Mouse (Mus musculus) kidney, postnatal 0 days (tissue): ENCODE results near the gene Snca. TPM values are rescaled to one million over a fixed set of nuclear protein-coding genes. Genes with fewer than 3 reads are reported as not detected.
A peak's percentile ranks its signal among the peaks of the same experiment; 100 is the strongest.

Experiments used
- ATAC-seq: fragments of 200-750 bp; cut with Nextera tagmentation; replicated peaks from 2 replicates; pipeline ENCODE4 v1.8.0; 2017; ENCODE audit warnings: low read depth, moderate number of reproducible peaks, moderate TSS enrichment, moderate library complexity; ENCODE audit not compliant: low FRiP score
- DNase-seq: peaks from one replicate; pipeline ENCODE4 v3.0.0-alpha.2; 2016; ENCODE audit warnings: low spot score
- H3K27ac ChIP-seq: fragments of 300-500 bp; sonication (generic); 2 replicates; pipeline ENCODE4 v1.5.1; 2014; ENCODE audit warnings: mild to moderate bottlenecking
- H3K27me3 ChIP-seq: fragments of 300-500 bp; sonication (generic); 2 replicates; pipeline ENCODE4 v1.6.1; 2014; ENCODE audit warnings: low read length, mixed read lengths; ENCODE audit not compliant: insufficient read depth
- H3K36me3 ChIP-seq: fragments of 300-500 bp; sonication (generic); 2 replicates; pipeline ENCODE4 v1.6.1; 2014; ENCODE audit warnings: low read length, mixed read lengths; ENCODE audit not compliant: insufficient read depth
- H3K4me1 ChIP-seq: fragments of 300-500 bp; sonication (generic); replicated peaks from 2 replicates; pipeline ENCODE4 v1.6.1; 2014; ENCODE audit warnings: antibody characterized with exemption, low read length, mixed read lengths; ENCODE audit not compliant: insufficient read depth
- H3K4me2 ChIP-seq: fragments of 300-500 bp; sonication (generic); 2 replicates; pipeline ENCODE4 v1.6.1; 2014; ENCODE audit warnings: mild to moderate bottlenecking, low read length, moderate library complexity, mixed read lengths
- H3K4me3 ChIP-seq: fragments of 300-500 bp; sonication (generic); replicated peaks from 2 replicates; pipeline ENCODE4 v1.5.1; 2014; ENCODE audit warnings: low read depth, low read length
- H3K9ac ChIP-seq: fragments of 300-500 bp; sonication (generic); 2 replicates; pipeline ENCODE4 v1.6.1; 2014; ENCODE audit warnings: low read depth, low read length
- H3K9me3 ChIP-seq: fragments of 300-500 bp; sonication (generic); replicated peaks from 2 replicates; pipeline ENCODE4 v1.6.1; 2016; ENCODE audit warnings: low read length, inconsistent platforms, mixed read lengths
- CTCF ChIP-seq: IDR thresholded peaks from 2 replicates; pipeline ENCODE4 v1.5.1; 2016; ENCODE audit warnings: antibody characterized with exemption, low read depth, mild to moderate bottlenecking, moderate library complexity
- WGBS: fragments of 180-500 bp; shearing (Covaris S2); extraction: QIAGEN DNeasy Blood & Tissue Kit; methylation state at CpG from one replicate; pipeline ENCODE4 v1.1.7; 2014; 5-methylcytosine and 5-hydroxymethylcytosine counted together
- polyA plus RNA-seq: library from polyadenylated mRNA; unstranded; fragments of >200 nt; fragmentation: Nextera tagmentation; extraction: Ambion mirVana; gene quantifications from 2 replicates; pipeline ENCODE4 v1.2.1, GENCODE M21; 2015

Gene Snca
- 8.2 and 8.7 TPM in 2 replicates for polyA plus RNA-seq

GRCm38 (mm10) chr6:60829282-60829891, at the start of gene Snca:
Gene Snca (minus strand): TSS chr6:60829855.
- no peaks in the 10 kb centered on the region for H3K36me3 ChIP-seq
- peaks cover 6% of the 10 kb centered on the region; the same call in 1 of the 2 replicates for H3K4me1 ChIP-seq
- 1% methylated on average over 14 of the region's 14 CpGs for WGBS
- no peak for TF ChIP-seq CTCF
- peak; percentile 31 for DNase-seq
- H3K9ac ChIP-seq: peak within 1 kb of the TSS; percentile 50
- H3K27me3 ChIP-seq: no peaks in the 10 kb centered on the region
- peak within 1 kb of the TSS; percentile 35 for H3K4me3 ChIP-seq
- peak within 1 kb of the TSS; percentile 91 for H3K4me2 ChIP-seq
- no peak within 1 kb of the TSS for H3K27ac ChIP-seq
- no peaks in the 10 kb centered on the region for H3K9me3 ChIP-seq
- ATAC-seq: 0 out of 2 replicates have a peak, but pooled peaks have one; percentile 21

- Histone ChIP-seq H3K36me3 (no peaks in the 10 kb centered on the region), H3K4me2 (no peak overlapping the region), H3K4me1 (no peaks in the 10 kb centered on the region), H3K4me3 (no peak overlapping the region), H3K27ac (no peak overlapping the region), H3K27me3 (no peaks in the 10 kb centered on the region), H3K9ac (no peak overlapping the region), H3K9me3 (no peaks in the 10 kb centered on the region)
- DNase-seq (no peak), ATAC-seq (no peak)
- no peak for TF ChIP-seq CTCF
- WGBS: 87% methylated on average over 1 of the region's 1 CpGs
These were observed 40.5 kb upstream of the Snca start for GRCm38 (mm10) chr6:60870126-60870525.

- no peak for DNase-seq
- no peak overlapping the region for H3K27ac ChIP-seq
- no peak overlapping the region for H3K4me2 ChIP-seq
- no peak overlapping the region for H3K4me3 ChIP-seq
- H3K36me3 ChIP-seq: no peaks in the 10 kb centered on the region
- H3K4me1 ChIP-seq: no peaks in the 10 kb centered on the region
- TF ChIP-seq CTCF: no peak
- 70% methylated on average over 2 of the region's 2 CpGs for WGBS
- no peak overlapping the region for H3K9ac ChIP-seq
- H3K27me3 ChIP-seq: no peaks in the 10 kb centered on the region
- no peaks in the 10 kb centered on the region for H3K9me3 ChIP-seq
- no peak for ATAC-seq
These were observed 26.9 kb upstream of the Snca start for GRCm38 (mm10) chr6:60856599-60856998.

GRCm38 (mm10) chr6:60851690-60852089, 22.0 kb upstream of the Snca start:
- TF ChIP-seq CTCF: no peak
- no peak overlapping the region for H3K27ac ChIP-seq
- ATAC-seq: no peak
- H3K36me3 ChIP-seq: no peaks in the 10 kb centered on the region
- WGBS: 90% methylated on average over 2 of the region's 2 CpGs
- no peaks in the 10 kb centered on the region for H3K9me3 ChIP-seq
- no peaks in the 10 kb centered on the region for H3K27me3 ChIP-seq
- H3K4me3 ChIP-seq: no peak overlapping the region
- no peak overlapping the region for H3K9ac ChIP-seq
- no peak overlapping the region for H3K4me2 ChIP-seq
- no peaks in the 10 kb centered on the region for H3K4me1 ChIP-seq
- DNase-seq: no peak

- ATAC-seq (peak; percentile 82), DNase-seq (peak; percentile 34)
- WGBS: 1% methylated on average over 34 of the region's 35 CpGs
- Histone ChIP-seq H3K4me3 (peak overlapping the region; percentile 35), H3K4me2 (peak overlapping the region; percentile 91), H3K27ac (no peak overlapping the region), H3K4me1 (peaks cover 6% of the 10 kb centered on the region; the same call in 1 of the 2 replicates), H3K9me3 (no peaks in the 10 kb centered on the region), H3K9ac (peak overlapping the region; percentile 50), H3K27me3 (no peaks in the 10 kb centered on the region), H3K36me3 (no peaks in the 10 kb centered on the region)
- TF ChIP-seq CTCF: no peak
These were observed 1.0 kb downstream of the Snca start for GRCm38 (mm10) chr6:60828429-60829264.

GRCm38 (mm10) chr6:60828047-60828428, 1.6 kb downstream of the Snca start:
- WGBS: 45% methylated on average over 1 of the region's 1 CpGs
- H3K9me3 ChIP-seq: no peaks in the 10 kb centered on the region
- TF ChIP-seq CTCF: no peak
- no peak overlapping the region; the same call in 1 of the 2 replicates for H3K4me3 ChIP-seq
- H3K27ac ChIP-seq: no peak overlapping the region
- peaks cover 6% of the 10 kb centered on the region; the same call in 1 of the 2 replicates for H3K4me1 ChIP-seq
- peak overlapping the region; percentile 91 for H3K4me2 ChIP-seq
- H3K9ac ChIP-seq: no peak overlapping the region
- ATAC-seq (peak; percentile 5; the same call in 1 of the 2 replicates), DNase-seq (no peak)
- no peaks in the 10 kb centered on the region for H3K27me3 ChIP-seq
- no peaks in the 10 kb centered on the region for H3K36me3 ChIP-seq
